ENCODE assay signal across 15 mouse cellular contexts in the genomic region with DNA sequence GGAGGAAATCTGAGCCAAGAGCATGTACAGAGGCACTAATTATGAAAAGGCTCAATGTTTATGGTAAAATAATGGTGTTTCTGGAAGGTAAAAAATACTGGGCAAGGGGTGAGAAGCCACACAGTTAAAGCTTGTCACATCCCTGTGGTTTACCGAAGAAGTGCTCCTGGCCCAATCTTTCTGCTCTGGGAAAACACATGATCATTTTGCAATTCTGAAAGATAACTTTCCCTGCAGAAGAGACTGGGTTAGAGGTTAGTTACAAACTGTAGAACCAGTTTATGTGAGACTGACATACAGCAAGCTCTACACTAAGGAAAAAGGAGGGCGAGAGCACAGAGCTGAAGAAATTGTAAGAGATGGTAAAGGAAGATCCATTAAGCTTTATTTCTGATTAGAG.
"Had no signal": no experiment of that assay in that cellular context is flagged by ENCODE, and none has a peak within 500 bp of the region (broad histone marks: within the 10 kb centered on the region; RNA-seq: fewer than 3 reads in every experiment).

No protein-coding gene starts in this region.

- H3K4me1 ChIP-seq: stomach, embryonic 15.5 days had no signal

- H3K9me3 ChIP-seq: liver, embryonic 15.5 days; midbrain, embryonic 13.5 days; midbrain, embryonic 15.5 days; neural tube, embryonic 12.5 days; stomach, embryonic 15.5 days had no signal

- H3K36me3 ChIP-seq: liver, embryonic 15.5 days; midbrain, embryonic 13.5 days; midbrain, embryonic 15.5 days; neural tube, embryonic 12.5 days; stomach, embryonic 15.5 days had no signal

- H3K27ac ChIP-seq: liver, embryonic 15.5 days; midbrain, embryonic 13.5 days; midbrain, embryonic 15.5 days; neural tube, embryonic 12.5 days; stomach, embryonic 15.5 days; stomach, postnatal 0 days had no signal

- H3K4me3 ChIP-seq: liver, embryonic 15.5 days; midbrain, embryonic 13.5 days; midbrain, embryonic 15.5 days; neural tube, embryonic 12.5 days; stomach, embryonic 15.5 days had no signal

- H3K9ac ChIP-seq: liver, embryonic 15.5 days; lung, embryonic 14.5 days; midbrain, embryonic 13.5 days; midbrain, embryonic 15.5 days; neural tube, embryonic 12.5 days; stomach, embryonic 15.5 days had no signal

- H3K4me2 ChIP-seq: lung, embryonic 14.5 days; midbrain, embryonic 11.5 days; midbrain, embryonic 13.5 days; midbrain, embryonic 15.5 days; neural tube, embryonic 12.5 days; stomach, embryonic 15.5 days had no signal

- H3K27me3 ChIP-seq: liver, embryonic 15.5 days; midbrain, embryonic 13.5 days; midbrain, embryonic 15.5 days; neural tube, embryonic 12.5 days; stomach, embryonic 15.5 days had no signal

- DNase-seq: lung, adult 18-20 months; lung, embryonic 14.5 days; lung, postnatal 10 days; lung, postnatal 4 days; right cerebral cortex, postnatal 14 days; thymus, adult 2 months; thymus, postnatal 25 days; thymus, postnatal 4 days had no signal

- ATAC-seq: midbrain, embryonic 13.5 days; midbrain, embryonic 15.5 days had no signal
